Mouse (Mus musculus): ENCODE measurements around the gene Exo1. TPM values are rescaled to one million over a fixed set of nuclear protein-coding genes. Genes with fewer than 3 reads are reported as not detected.

Exo1 gene
- polyA plus RNA-seq (2016; fragmentation: Nextera tagmentation; extraction: Ambion mirVana): 155 and 158 TPM in 2 replicates

DNA sequence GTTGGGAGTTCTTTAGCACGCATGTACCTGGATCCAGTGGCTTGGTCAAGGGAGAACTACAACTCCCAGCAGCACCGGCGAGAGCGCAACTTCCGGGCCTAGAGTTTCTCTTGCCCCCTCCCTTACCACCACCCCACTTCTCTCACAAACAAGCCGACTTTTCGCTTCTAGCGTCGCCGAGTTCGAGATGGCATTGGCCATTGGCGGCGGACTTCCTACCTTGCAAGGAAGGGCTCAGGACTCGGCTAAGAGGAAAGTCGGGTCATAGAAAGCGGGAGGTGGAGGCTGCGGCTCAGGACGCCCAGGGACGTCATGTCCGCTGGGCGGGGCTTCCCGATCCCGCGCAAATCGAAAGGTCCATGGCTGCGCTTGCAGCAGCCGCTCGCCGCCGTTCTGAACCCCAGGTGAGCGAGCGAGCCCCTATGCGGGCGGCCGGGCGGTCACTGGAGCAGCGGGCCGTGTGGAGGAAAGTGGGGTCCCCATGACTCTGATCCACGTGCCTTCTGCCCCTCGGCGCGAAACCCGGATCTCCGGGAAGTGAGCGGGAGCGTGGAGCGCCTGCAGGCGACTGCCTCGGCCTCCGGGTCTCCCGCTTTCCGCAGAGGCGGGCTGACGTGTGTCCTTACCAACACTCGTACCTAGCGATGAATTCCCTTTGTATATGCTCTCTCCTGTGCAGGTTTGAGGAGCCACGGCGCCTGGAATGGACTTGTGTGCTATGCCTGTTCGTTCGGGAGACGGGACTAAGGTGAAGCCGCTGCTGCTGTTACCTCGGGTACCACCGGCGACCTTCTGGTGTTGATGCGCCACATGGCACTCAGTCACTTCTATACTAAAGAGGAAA is at the start of gene Exo1:
TSS of gene Exo1 (plus strand) at position 129 of the 844 bp plus-strand sequence.
- under 1% methylated on average over 66 of the region's 66 CpGs for WGBS
- H3K4me1 ChIP-seq: peaks cover 20% of the 10 kb centered on the region
- no peaks in the 10 kb centered on the region for H3K9me3 ChIP-seq
- peak within 1 kb of the TSS; percentile 71 for H3K4me3 ChIP-seq
- peaks cover 42% of the 10 kb centered on the region for H3K36me3 ChIP-seq (replicated peaks)
- no peaks in the 10 kb centered on the region for H3K27me3 ChIP-seq (replicated peaks; ENCODE audit: low read depth, poor library complexity, severe bottlenecking)
- H3K27ac ChIP-seq (replicated peaks): peak within 1 kb of the TSS; percentile 96
- peak; percentile 91 for DNase-seq (ENCODE audit: low spot score)

DNA sequence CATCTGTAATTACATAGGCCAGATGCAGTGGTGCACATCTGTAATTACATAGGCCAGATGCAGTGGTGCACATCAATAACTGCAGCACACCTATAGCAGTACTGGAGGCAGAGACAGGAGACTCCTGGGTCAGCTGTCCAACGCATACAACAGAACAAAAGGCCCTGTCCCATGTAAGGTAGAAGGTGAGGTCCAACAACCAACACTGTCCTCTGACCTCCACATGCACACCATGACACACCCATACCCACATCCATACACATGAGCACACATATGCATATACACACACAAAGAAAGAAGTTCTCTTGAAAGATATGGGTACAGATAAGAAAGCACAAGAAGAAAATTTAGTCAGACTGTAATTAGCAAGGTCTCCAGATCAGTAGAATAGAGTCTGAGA is 24.9 kb upstream of the Exo1 start:
- no peak overlapping the region for H3K27ac ChIP-seq (replicated peaks)
- no peaks in the 10 kb centered on the region for H3K4me1 ChIP-seq
- DNase-seq (ENCODE audit: low spot score): no peak
- WGBS: 95% methylated on average over 1 of the region's 1 CpGs
- H3K36me3 ChIP-seq (replicated peaks): no peaks in the 10 kb centered on the region
- no peaks in the 10 kb centered on the region for H3K27me3 ChIP-seq (replicated peaks; ENCODE audit: low read depth, poor library complexity, severe bottlenecking)
- H3K4me3 ChIP-seq: no peak overlapping the region
- H3K9me3 ChIP-seq: no peaks in the 10 kb centered on the region

DNA sequence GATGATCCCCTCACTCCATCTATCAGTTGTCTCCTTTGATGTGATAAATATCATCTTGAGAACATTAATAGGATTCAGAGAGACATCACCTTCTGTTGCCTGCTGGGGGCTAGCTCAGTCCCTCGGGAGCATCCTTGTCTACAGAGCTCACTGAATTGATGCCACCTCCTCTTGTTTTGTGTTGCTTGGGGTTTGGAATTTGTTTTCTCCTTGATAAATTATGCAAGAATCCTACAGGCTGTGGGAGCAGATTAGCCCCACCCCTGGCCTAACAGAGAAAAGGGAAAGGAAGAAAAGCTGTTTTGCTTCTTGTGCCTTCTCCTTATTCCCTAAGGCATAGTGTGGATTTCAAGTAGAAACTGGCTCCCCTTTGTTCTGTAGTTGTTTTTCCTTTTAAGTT is 13.3 kb upstream of the Exo1 start:
- no peak for DNase-seq (ENCODE audit: low spot score)
- 51% methylated on average over 1 of the region's 1 CpGs for WGBS
- no peak overlapping the region for H3K4me3 ChIP-seq
- no peaks in the 10 kb centered on the region for H3K27me3 ChIP-seq (replicated peaks; ENCODE audit: low read depth, poor library complexity, severe bottlenecking)
- no peak overlapping the region for H3K27ac ChIP-seq (replicated peaks)
- no peaks in the 10 kb centered on the region for H3K9me3 ChIP-seq
- H3K36me3 ChIP-seq (replicated peaks): no peaks in the 10 kb centered on the region
- peaks cover 7% of the 10 kb centered on the region; the same call in 1 of the 2 replicates for H3K4me1 ChIP-seq

DNA sequence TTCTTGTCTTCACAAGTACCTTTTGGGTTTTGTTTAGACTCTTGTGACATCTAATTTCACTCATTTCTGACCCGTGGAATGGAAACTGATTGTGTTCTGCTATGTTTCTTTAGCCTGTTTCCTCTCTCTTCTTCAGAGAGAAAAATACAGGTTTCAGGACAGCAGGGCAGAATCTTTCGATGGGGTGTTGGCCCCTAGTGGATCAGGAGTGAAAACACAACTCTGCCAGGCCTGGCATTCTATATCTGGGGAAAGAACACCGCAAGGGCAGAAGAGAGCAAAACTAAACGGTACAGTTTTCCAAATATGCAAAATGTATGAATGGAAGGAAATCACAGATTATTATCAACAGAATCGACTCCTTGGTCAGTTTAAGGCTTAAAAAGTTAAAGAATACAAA is 12.8 kb upstream of the Exo1 start:
- H3K9me3 ChIP-seq: no peaks in the 10 kb centered on the region
- no peak overlapping the region for H3K4me3 ChIP-seq
- H3K27ac ChIP-seq (replicated peaks): no peak overlapping the region
- 29% methylated on average over 5 of the region's 5 CpGs for WGBS
- DNase-seq (ENCODE audit: low spot score): peak; percentile 10
- H3K36me3 ChIP-seq (replicated peaks): no peaks in the 10 kb centered on the region
- peaks cover 7% of the 10 kb centered on the region; the same call in 1 of the 2 replicates for H3K4me1 ChIP-seq
- no peaks in the 10 kb centered on the region for H3K27me3 ChIP-seq (replicated peaks; ENCODE audit: low read depth, poor library complexity, severe bottlenecking)

- H3K27ac ChIP-seq (replicated peaks): no peak overlapping the region
- 0 out of 2 replicates have a peak, but pooled peaks cover 4% of the 10 kb centered on the region for H3K4me1 ChIP-seq
- H3K27me3 ChIP-seq (replicated peaks; ENCODE audit: low read depth, poor library complexity, severe bottlenecking): no peaks in the 10 kb centered on the region
- H3K36me3 ChIP-seq (replicated peaks): no peaks in the 10 kb centered on the region
- no peaks in the 10 kb centered on the region for H3K9me3 ChIP-seq
- WGBS: 83% methylated on average over 3 of the region's 3 CpGs
- H3K4me3 ChIP-seq: no peak overlapping the region
- DNase-seq (ENCODE audit: low spot score): no peak
Measured at GRCm38 (mm10) chr1:175870716-175871115, 9.7 kb upstream of the Exo1 start.

- Histone ChIP-seq H3K9me3 (no peaks in the 10 kb centered on the region), H3K27ac (replicated peaks) (no peak overlapping the region), H3K4me1 (no peaks in the 10 kb centered on the region), H3K36me3 (replicated peaks) (no peaks in the 10 kb centered on the region), H3K4me3 (no peak overlapping the region), H3K27me3 (replicated peaks; ENCODE audit: low read depth, poor library complexity, severe bottlenecking) (no peaks in the 10 kb centered on the region)
- no peak for DNase-seq (ENCODE audit: low spot score)
- WGBS: 84% methylated on average over 6 of the region's 6 CpGs
Measured at GRCm38 (mm10) chr1:175872028-175872816, 8.2 kb upstream of the Exo1 start.

DNA sequence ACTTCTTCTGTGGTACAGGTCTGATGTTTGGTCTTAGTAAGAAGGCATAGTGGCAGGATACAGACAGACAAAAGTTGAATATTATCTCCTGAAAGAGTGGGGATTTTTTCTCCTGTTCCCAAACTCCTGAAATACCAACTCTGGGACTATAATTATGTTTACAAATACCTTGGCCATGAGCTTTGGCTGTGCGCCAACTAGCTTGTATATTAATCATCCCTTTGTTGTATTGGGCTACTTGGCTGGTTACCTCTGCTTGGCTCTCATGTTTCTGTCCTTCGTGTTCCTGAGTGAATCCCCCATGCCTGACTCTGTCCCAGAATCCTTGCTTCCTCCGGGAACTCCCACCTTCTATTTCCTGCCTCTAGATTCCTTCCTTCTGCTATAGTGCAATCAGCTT is 3.0 kb downstream of the Exo1 start:
- H3K27ac ChIP-seq (replicated peaks): no peak overlapping the region
- peaks cover 66% of the 10 kb centered on the region for H3K36me3 ChIP-seq (replicated peaks)

GRCm38 (mm10) chr1:175893263-175893662 is 12.9 kb downstream of the Exo1 start:
- H3K27me3 ChIP-seq (replicated peaks; ENCODE audit: low read depth, poor library complexity, severe bottlenecking): no peaks in the 10 kb centered on the region
- peaks cover 82% of the 10 kb centered on the region for H3K36me3 ChIP-seq (replicated peaks)
- H3K27ac ChIP-seq (replicated peaks): no peak overlapping the region
- H3K9me3 ChIP-seq: no peaks in the 10 kb centered on the region
- H3K4me3 ChIP-seq: no peak overlapping the region
- no peaks in the 10 kb centered on the region for H3K4me1 ChIP-seq
- DNase-seq (ENCODE audit: low spot score): no peak
- WGBS: 91% methylated on average over 6 of the region's 6 CpGs

More for the DNA sequence above, 3.0 kb downstream of the Exo1 start:
- no peaks in the 10 kb centered on the region for H3K27me3 ChIP-seq (replicated peaks; ENCODE audit: low read depth, poor library complexity, severe bottlenecking)
- no peaks in the 10 kb centered on the region for H3K9me3 ChIP-seq
- 97% methylated on average over 3 of the region's 3 CpGs for WGBS
- H3K4me1 ChIP-seq: peaks cover 20% of the 10 kb centered on the region
- no peak overlapping the region for H3K4me3 ChIP-seq
- no peak for DNase-seq (ENCODE audit: low spot score)

GRCm38 (mm10) chr1:175893726-175894125 is 13.3 kb downstream of the Exo1 start:
- H3K36me3 ChIP-seq (replicated peaks): peaks cover 82% of the 10 kb centered on the region
- DNase-seq (ENCODE audit: low spot score): no peak
- 96% methylated on average over 12 of the region's 12 CpGs for WGBS

GRCm38 (mm10) chr1:175911207-175911606 is 30.8 kb downstream of the Exo1 start:
- WGBS: 90% methylated on average over 2 of the region's 2 CpGs
- Histone ChIP-seq H3K9me3 (no peaks in the 10 kb centered on the region), H3K36me3 (replicated peaks) (peaks cover 57% of the 10 kb centered on the region), H3K4me1 (no peaks in the 10 kb centered on the region), H3K27me3 (replicated peaks; ENCODE audit: low read depth, poor library complexity, severe bottlenecking) (no peaks in the 10 kb centered on the region), H3K27ac (replicated peaks) (no peak overlapping the region), H3K4me3 (no peak overlapping the region)
- no peak for DNase-seq (ENCODE audit: low spot score)

More at GRCm38 (mm10) chr1:175893726-175894125, 13.3 kb downstream of the Exo1 start:
- no peaks in the 10 kb centered on the region for H3K9me3 ChIP-seq
- H3K4me1 ChIP-seq: no peaks in the 10 kb centered on the region
- H3K27me3 ChIP-seq (replicated peaks; ENCODE audit: low read depth, poor library complexity, severe bottlenecking): no peaks in the 10 kb centered on the region
- H3K27ac ChIP-seq (replicated peaks): no peak overlapping the region
- no peak overlapping the region for H3K4me3 ChIP-seq

DNA sequence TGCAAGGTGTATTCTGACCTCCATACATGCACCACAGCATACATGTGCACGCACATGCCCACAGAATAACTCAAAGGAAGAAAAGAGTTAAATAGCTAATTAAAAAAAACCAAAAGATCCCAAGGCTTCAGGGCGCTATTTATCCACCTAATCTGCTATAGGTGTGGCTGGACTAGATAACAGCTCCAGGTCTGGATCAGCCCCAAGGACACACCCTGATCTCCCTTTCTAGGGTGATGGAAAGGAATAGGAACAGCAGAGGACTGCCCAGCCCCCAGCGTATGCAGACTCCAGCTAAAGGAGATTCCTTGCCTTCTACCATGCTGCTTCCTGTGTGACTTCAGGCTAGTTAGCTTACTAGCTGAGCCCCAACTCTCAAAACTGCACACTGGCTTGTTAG is 31.7 kb downstream of the Exo1 start:
- 87% methylated on average over 3 of the region's 3 CpGs for WGBS
- Histone ChIP-seq H3K36me3 (replicated peaks) (peaks cover 49% of the 10 kb centered on the region), H3K27me3 (replicated peaks; ENCODE audit: low read depth, poor library complexity, severe bottlenecking) (no peaks in the 10 kb centered on the region), H3K4me1 (no peaks in the 10 kb centered on the region), H3K27ac (replicated peaks) (no peak overlapping the region), H3K9me3 (no peaks in the 10 kb centered on the region), H3K4me3 (no peak overlapping the region)
- no peak for DNase-seq (ENCODE audit: low spot score)

- Histone ChIP-seq H3K27ac (replicated peaks) (no peak overlapping the region), H3K4me3 (no peak overlapping the region), H3K36me3 (replicated peaks) (peaks cover 31% of the 10 kb centered on the region), H3K9me3 (no peaks in the 10 kb centered on the region), H3K27me3 (replicated peaks; ENCODE audit: low read depth, poor library complexity, severe bottlenecking) (no peaks in the 10 kb centered on the region), H3K4me1 (no peaks in the 10 kb centered on the region)
- WGBS: 77% methylated on average over 5 of the region's 5 CpGs
- no peak for DNase-seq (ENCODE audit: low spot score)
Measured at GRCm38 (mm10) chr1:175913728-175914303, 33.4 kb downstream of the Exo1 start.
